Mouse (Mus musculus) G1E (cell line): ENCODE data around the gene Cldn24. TPM values are rescaled to one million over a fixed set of nuclear protein-coding genes. Genes with fewer than 3 reads are reported as not detected.

Source experiments
- ATAC-seq: 2 replicates; pipeline ENCODE4 v1.8.0; 2016; ENCODE audit warnings: mild to moderate bottlenecking; ENCODE audit not compliant: insufficient number of reproducible peaks, poor library complexity, low FRiP score, severe bottlenecking; ENCODE audit errors: extremely low read depth
- DNase-seq: peaks from one replicate; pipeline ENCODE4 v3.0.0; 2012; ENCODE audit warnings: low spot score
- H3K27me3 ChIP-seq: 2 replicates; pipeline ENCODE4 v1.6.1; 2012; ENCODE audit warnings: mild to moderate bottlenecking, low read length, inconsistent platforms; ENCODE audit not compliant: insufficient read depth
- H3K36me3 ChIP-seq: replicated peaks from 2 replicates; pipeline ENCODE3; 2012; ENCODE audit warnings: mild to moderate bottlenecking, inconsistent platforms
- H3K4me1 ChIP-seq: 2 replicates; pipeline ENCODE4 v1.6.1; 2012; ENCODE audit warnings: low read depth, low read length, inconsistent platforms, mixed read lengths; ENCODE audit not compliant: insufficient read depth
- H3K4me3 ChIP-seq: 2 replicates; pipeline ENCODE4 v1.5.1; 2012; ENCODE audit warnings: low read depth, mild to moderate bottlenecking, inconsistent platforms, low read length, moderate library complexity, mixed read lengths
- H3K9me3 ChIP-seq: replicated peaks from 2 replicates; pipeline ENCODE4 v1.6.1; 2012; ENCODE audit warnings: inconsistent platforms
- CTCF ChIP-seq: IDR thresholded peaks from 2 replicates; pipeline ENCODE4 v1.5.1; 2012; ENCODE audit warnings: low read depth, low read length, inconsistent platforms, mixed read lengths
- GATA1 ChIP-seq: IDR thresholded peaks from 2 replicates; pipeline ENCODE4 v1.6.1; 2012; ENCODE audit warnings: borderline replicate concordance, low read length, inconsistent platforms, mixed read lengths
- GATA2 ChIP-seq: IDR thresholded peaks from 2 replicates; pipeline ENCODE4 v1.6.1; 2012; ENCODE audit warnings: low read depth, low read length, inconsistent platforms, borderline replicate concordance
- POLR2AphosphoS5 ChIP-seq: IDR thresholded peaks from 2 replicates; pipeline ENCODE4 v1.6.1; 2012; ENCODE audit warnings: low read depth, low read length, inconsistent platforms; ENCODE audit not compliant: insufficient replicate concordance
- TAL1 ChIP-seq: conservative IDR thresholded peaks from 2 replicates; pipeline ENCODE4 v1.6.1; 2012; ENCODE audit warnings: low read depth, low read length, inconsistent platforms, mixed read lengths
- polyA plus RNA-seq: library from polyadenylated mRNA; stranded (reverse); fragments of >175 nt; gene quantifications from 2 replicates; pipeline ENCODE4 v1.2.3, GENCODE M21; 2012
- total RNA-seq, 2 experiments: library from RNA; stranded (forward) in 1 of 2; stranded (reverse) in 1 of 2; fragments of 200-1000 nt in 1 of 2; fragments of >200 nt in 1 of 2; fragmentation: Nextera tagmentation in 1 of 2; gene quantifications; 2 replicates each; pipeline ENCODE4 v1.2.3; 2014 to 2017

Cldn24 gene
- total and polyA plus RNA-seq, 3 experiments, result 0.33 TPM; not detected in 2

DNA sequence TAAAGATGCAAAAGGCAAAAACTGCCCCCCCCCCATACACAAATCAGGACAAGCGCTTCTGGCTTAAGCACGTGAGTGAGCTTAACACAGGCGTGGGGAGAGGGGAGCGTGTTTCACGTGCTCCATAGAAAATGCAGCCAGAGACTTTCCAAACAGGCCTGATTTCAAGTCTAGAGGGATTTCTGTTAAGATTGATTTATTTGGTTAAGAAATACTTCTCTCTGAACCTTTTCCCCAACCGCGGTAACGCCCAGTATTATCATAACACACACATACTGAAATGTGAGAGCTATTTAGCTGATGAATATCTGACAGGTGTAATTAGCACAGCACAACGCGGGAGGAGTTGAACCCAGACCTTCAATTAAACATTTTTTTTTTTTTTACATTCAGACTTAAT lies 1.8 kb downstream of the Cldn24 start:
- Histone ChIP-seq H3K4me3 (no peak overlapping the region), H3K36me3 (peaks cover 9% of the 10 kb centered on the region), H3K4me1 (no peaks in the 10 kb centered on the region), H3K9me3 (no peaks in the 10 kb centered on the region), H3K27me3 (no peaks in the 10 kb centered on the region)
- TF ChIP-seq TAL1 (no peak), GATA2 (no peak), POLR2AphosphoS5 (no peak), CTCF (no peak), GATA1 (no peak)
- DNase-seq (no peak), ATAC-seq (no peak)

DNA sequence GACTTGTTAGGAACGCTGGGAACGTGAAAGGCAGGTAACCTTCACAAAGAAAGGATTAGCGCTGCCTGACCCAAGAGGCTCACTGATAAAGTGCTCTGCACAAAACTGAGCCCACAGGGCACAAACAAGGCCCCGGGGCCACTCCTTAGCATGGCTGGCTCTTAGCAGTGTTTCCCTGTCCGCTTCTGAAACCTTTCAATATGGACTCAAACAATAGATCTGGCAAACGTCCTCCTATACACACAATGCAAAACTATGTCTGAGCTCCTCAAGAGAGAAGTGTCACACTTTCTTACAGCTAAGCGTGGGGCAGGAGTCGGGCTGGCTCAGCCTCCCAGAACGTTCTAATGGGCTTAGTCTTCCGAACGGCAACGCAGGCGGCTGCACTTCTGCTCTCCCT lies 2.2 kb downstream of the Cldn24 start, which contains the start of gene Cldn22:
TSS of gene Cldn22 (plus strand) at position 301 of the 400 bp plus-strand sequence.
- DNase-seq (no peak), ATAC-seq (no peak)
- TF ChIP-seq GATA2 (no peak), TAL1 (no peak), POLR2AphosphoS5 (no peak), CTCF (no peak), GATA1 (no peak)
- Histone ChIP-seq H3K36me3 (peaks cover 12% of the 10 kb centered on the region), H3K4me1 (no peaks in the 10 kb centered on the region), H3K4me3 (no peak within 1 kb of the TSS), H3K9me3 (no peaks in the 10 kb centered on the region), H3K27me3 (no peaks in the 10 kb centered on the region)

- Histone ChIP-seq H3K9me3 (no peaks in the 10 kb centered on the region), H3K36me3 (peaks cover 27% of the 10 kb centered on the region), H3K4me1 (no peaks in the 10 kb centered on the region), H3K27me3 (no peaks in the 10 kb centered on the region), H3K4me3 (no peak overlapping the region)
- ATAC-seq (no peak), DNase-seq (no peak)
- TF ChIP-seq GATA2 (no peak), POLR2AphosphoS5 (no peak), TAL1 (no peak)
These were observed 3.7 kb downstream of the Cldn24 start for GRCm38 (mm10) chr8:47825596-47825995.

DNA sequence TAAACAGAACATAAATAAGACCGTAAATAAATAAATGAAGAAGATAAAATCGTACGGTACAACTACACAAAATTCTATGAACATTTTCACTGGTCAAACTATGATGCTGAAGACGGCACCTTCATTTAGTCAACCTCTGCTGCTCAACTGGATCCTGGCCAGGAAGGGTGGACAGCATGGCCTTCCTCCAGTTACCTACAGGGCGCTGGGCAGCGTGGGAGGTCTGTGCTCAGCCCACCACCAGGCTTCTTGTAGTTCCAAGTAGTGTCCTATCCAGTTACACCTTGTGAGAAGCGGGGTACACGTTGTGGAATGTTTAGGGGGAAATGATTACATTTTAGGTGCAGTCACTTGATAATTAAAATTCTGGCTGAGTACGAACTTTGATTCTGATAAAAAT lies 5.0 kb downstream of the Cldn24 start:
- Histone ChIP-seq H3K9me3 (no peaks in the 10 kb centered on the region), H3K27me3 (no peaks in the 10 kb centered on the region), H3K4me3 (no peak overlapping the region), H3K4me1 (no peaks in the 10 kb centered on the region), H3K36me3 (peaks cover 38% of the 10 kb centered on the region)
- DNase-seq (no peak), ATAC-seq (no peak)
- TF ChIP-seq POLR2AphosphoS5 (no peak), TAL1 (no peak), CTCF (no peak), GATA2 (no peak), GATA1 (no peak)

- TF ChIP-seq GATA2, result no peak
- TF ChIP-seq CTCF, result no peak
- TF ChIP-seq GATA1, result no peak
- TF ChIP-seq POLR2AphosphoS5, result no peak
- H3K36me3 ChIP-seq, result peaks cover 63% of the 10 kb centered on the region
- no peaks in the 10 kb centered on the region for H3K9me3 ChIP-seq
- no peak overlapping the region for H3K4me3 ChIP-seq
- H3K4me1 ChIP-seq, result no peaks in the 10 kb centered on the region
- no peaks in the 10 kb centered on the region for H3K27me3 ChIP-seq
- DNase-seq (no peak), ATAC-seq (no peak)
These were observed 10.7 kb downstream of the Cldn24 start for GRCm38 (mm10) chr8:47832616-47833015.

GRCm38 (mm10) chr8:47833944-47834343 lies 12.0 kb downstream of the Cldn24 start:
- DNase-seq, result no peak
- no peaks in the 10 kb centered on the region for H3K9me3 ChIP-seq
- no peaks in the 10 kb centered on the region for H3K4me1 ChIP-seq
- H3K36me3 ChIP-seq, result peaks cover 56% of the 10 kb centered on the region
- TF ChIP-seq GATA1 (no peak), TAL1 (no peak)
- H3K27me3 ChIP-seq, result no peaks in the 10 kb centered on the region
- no peak overlapping the region for H3K4me3 ChIP-seq
- ATAC-seq, result no peak; the same call in 1 of the 2 replicates

DNA sequence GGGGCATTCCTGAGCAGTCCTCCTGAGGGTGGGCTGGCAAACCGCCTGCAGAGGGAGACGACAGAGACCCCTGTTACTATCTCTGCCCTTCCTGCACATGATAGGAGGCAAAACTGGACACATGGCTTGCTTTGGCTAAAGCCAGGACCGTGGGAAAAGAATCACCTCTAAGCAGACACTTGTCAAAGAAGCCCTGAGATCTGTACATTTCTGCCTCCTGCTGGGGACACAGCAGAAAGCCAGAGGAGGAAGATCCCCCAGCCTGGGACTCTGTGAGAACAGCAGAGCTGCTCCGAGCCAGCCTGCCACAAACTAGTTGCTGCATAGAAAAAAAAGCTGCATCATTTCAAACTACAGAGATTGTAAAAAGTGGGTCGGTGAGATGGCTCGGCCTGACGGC lies 21.1 kb downstream of the Cldn24 start:
- Histone ChIP-seq H3K36me3 (peaks cover 64% of the 10 kb centered on the region), H3K27me3 (no peaks in the 10 kb centered on the region), H3K4me1 (no peaks in the 10 kb centered on the region), H3K9me3 (no peaks in the 10 kb centered on the region), H3K4me3 (no peak overlapping the region)
- no peak for ATAC-seq
- no peak for DNase-seq
- TF ChIP-seq GATA2 (no peak), POLR2AphosphoS5 (no peak), TAL1 (no peak), GATA1 (no peak), CTCF (no peak)
